Mouse (Mus musculus) induced T-regulatory cell, adult 2 months (primary cell): ENCODE data around the gene Arl1.
"Not testable (repeated sequence)": the region's sequence is repeated elsewhere in the genome, so short reads cannot be mapped to it uniquely, and the experiment has no call there.

Experiments
- DNase-seq: peaks from one replicate; pipeline ENCODE4 v3.0.0-alpha.2; 2012; ENCODE audit warnings: low read depth

The Arl1 gene

DNA sequence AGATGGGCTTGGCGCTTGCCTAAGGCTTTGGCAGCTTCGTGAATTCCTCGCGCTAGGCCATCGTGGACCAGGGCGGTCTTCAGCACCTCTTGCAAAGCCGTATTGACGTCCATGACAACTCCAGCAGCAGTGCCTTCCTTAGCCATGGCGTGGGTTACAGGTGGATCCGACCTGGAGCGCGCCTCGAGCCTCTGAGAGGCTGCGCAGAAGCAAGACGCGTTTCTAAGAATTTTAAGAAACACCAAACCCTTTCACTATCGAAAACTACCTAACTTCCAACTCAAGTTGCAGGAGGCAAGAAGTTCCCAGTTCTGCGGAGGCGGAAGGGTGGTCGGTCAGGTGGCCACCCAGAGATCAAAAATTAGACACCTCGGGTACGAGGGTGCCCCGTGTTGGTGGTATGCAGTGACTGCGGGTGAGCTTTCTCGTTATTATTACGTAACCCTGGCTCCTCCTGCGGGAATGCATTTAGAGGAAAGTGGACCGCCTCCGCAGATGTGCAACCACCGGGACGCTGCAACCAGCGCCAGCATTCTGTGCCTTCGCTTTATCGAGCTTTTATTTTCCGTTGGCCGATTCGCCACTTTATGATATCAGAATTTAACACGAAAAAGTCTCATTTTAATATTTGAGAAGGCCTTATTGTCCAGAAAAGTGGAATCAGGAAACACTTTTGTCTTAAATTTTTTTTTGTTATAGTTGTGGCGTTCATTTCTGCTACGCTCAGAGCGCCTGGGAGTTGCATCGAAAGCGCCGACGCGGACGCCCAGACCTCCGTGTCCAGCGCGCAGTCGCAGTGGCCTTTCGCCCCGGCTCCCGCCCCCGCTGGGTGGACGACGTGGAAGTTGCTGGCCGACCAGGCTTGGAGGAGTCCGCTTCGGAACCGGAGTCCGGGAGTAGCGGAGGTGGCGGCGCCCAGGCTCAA lies at the start of gene Arl1:
Arl1 (plus strand) TSS at position 288 of the 925 bp plus-strand sequence.
- DNase-seq, result peak; percentile 90

DNA sequence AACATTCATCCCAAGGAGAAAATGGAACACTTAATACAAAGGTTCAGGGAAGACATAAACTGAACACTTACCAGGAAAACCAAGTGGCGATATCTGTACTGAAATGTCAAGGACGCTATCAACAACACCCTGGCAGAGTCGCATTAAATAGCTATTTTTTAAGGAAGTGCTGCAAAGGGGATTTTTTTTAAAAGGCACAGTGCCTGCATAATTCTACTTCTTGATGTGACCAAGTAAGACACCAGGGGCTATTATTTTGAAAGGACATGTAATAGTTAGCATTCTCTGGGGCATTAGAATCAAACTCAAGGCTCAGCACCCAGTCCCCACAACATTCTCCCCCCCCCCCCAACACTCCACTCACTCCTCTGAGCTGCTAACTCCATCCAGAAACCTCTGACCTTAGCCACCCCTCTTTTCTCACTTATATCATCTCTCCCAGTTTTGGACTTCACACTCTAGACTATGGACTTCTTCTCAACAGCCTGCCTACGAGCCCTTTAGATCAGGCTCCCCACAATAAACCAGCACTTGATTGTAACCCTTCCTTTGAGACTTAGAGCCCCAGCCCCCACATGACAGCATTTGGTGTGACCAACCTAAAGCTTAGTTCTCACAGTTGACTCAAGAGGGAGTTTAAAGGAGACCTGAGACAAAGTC lies 47.6 kb upstream of the Arl1 start:
- no peak for DNase-seq

DNA sequence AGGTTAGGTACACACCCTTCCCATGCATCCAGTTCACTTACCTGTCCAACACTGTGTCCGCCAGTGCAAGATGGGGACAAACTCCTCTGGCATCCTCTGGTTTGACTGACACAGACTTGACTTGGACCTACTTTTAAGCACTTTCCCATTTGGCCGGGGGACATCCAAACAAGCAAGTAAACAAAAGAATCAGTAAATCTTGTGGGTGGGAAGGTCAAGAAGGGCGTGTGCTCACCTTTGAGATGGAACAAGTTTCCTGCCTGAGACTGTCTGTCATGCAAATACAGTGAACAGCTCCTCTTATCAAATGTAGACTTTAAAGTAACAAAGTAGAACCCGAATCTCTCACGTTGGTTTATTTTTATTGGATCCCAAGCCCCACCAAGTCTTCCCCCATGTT lies 45.7 kb upstream of the Arl1 start, which contains the start of gene Spic:
Spic (minus strand) TSS at position 91 of the 400 bp plus-strand sequence.
- DNase-seq, result no peak

DNA sequence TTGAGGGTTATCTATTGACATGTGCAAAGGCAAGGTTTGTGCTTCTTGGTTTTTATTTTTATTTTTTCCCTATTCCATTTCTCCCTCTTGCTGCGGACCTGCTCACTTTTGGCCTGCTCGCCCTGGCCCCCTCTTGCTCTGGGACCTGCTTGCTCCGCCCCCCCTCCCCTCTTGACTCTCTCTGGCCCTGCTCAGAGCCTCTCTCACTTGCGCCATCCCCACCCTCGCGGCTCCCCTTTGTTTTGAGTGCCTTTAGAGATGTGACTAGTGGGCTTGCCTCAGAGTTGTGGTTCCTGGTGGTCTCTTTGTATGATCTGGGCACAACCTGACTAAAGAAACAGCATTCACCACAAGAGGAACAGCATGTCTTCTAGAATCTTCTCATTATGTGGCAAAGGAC lies 29.7 kb upstream of the Arl1 start:
- no peak for DNase-seq

DNA sequence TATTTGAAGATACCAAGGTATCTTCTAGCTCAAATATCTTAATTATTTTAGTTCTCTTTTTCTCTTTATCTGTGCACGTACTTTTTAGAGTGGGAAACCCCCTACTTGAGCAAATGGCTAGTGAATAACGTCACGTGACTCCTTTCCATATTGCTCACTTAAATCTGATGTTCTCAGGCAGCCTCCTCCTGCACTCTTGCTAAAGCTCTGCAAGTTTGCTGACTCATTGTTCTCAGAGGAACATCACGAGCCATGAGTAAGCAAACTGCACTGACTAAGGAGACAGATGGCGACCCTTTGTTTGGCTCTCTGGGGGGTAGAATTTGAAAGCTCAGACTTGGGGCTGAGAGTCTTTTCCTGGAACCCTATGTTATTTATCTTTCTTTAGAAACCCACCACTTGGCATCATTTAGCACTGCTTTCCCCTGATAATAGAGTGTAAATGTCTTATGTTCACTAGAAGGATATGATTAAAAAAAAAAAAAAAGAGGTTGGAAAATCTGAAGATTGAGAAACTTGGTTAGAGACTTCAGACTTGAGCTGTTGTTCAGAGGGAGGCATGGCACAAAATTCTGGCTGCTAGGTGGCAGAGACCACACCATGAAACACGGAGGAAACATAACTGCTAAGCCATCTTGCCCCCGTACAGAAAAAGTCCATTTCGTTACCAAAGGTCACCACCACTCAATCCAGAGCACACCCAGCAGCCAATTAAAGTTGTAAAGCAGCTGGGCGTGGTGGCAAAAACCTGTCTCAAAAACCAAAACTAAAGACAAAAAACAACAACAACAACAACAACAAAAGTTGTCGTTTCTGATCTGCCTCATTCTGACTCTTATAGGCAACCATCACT lies 21.8 kb upstream of the Arl1 start:
- peak; percentile 51 for DNase-seq

DNA sequence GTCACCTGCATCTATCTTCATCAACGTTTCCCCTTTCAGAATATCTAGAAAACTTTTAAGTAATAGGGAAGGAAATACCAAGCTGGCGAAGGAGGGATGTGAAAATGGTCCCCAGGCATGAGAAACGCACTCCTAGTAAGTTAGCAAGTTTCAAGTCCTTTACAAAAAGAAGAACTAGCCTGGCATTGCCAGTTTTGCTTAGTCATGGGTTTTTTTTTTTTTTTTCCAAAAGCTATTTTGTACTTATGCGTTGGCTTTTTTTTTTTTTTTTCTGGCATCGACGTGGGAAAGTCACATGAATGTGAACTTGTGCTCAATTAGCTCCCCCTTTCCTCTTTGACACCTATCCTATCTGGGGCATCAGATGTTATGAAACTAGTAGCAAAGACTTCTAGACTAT lies 18.3 kb upstream of the Arl1 start:
- no peak for DNase-seq

DNA sequence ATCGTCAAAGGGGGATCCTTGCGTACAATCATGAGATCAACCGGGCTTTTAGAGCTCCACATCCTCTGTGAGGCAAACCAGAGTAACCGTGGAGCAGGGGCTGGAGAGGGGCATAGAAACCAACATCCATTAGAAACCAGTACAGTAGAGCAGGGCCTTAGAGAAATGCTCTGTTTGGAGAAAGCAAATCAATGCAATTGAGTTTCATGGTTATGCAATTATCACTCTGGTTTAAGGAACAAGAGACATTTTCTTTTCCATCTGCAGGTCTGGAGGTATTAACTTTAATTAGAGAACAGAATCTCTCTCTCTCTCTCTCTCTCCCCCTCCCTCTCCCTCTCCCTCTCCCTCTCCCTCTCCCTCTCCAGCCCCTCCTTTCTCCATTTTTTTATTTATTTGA lies 15.9 kb upstream of the Arl1 start:
- DNase-seq, result no peak

DNA sequence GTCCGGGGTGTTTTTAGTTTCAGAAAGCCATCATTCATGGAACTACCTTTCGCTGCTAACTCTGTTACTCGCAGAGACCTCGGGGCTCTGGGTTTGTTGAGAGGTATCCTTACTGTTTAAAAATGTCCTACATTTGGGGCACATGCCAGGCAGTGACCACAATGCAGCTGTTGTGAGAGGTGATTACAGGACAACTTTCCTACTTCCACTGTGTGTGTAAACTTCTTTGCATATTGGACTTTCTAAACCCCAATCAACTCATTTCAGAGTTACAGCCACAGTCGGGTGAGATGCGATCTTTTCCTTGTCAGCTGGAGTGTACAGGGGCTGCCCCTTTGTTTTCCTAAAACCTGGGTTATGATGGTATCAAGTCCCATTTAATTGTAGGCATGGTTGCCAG lies 15.0 kb upstream of the Arl1 start:
- DNase-seq, result no peak

DNA sequence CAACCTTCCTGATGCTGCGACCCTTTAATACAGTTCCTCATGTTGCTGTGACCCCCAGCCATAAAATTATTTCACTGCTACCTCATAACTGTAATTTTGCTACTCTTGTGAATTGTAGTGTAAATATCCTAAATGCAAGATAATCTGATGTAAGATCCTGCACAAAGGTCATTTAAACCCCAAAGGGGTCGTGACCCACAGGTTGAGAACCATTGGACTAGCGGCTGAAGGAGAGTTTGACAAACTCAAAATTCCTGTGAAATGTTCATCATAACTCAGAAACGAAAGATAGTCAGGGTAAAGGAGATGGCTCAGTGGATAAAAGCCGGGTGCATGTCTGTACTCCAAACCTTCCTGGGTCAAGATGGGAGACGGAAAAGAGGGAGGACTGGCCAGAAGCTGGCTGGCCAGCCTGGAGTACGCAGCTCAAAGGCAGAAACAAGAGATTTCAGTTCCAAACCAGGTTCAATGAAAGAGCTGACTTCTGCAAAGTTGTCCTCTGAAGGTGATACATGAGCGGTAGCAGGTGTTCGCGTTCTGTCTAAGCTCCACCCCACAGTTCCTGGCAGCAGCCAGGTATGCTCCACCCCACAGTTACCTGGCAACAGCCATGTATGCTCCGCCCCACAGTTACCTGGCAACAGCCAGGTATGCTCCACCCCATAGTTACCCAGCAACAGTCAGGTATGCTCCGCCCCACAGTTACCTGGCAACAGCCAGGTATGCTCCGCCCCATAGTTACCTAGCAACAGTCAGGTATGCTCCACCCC lies 13.5 kb upstream of the Arl1 start:
- no peak for DNase-seq

DNA sequence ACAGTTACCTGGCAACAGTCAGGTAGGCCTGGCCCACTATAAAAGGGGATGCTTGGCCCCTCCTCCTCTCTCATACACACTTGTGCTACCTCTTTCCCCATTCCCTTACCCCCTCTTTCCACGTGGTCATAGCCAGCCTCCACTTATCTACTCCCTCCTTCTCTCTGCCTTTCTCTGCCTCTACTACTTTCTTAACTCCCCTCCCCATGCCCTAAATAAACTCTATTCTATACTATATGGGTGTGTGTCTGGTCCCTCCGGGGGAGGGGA lies 13.0 kb upstream of the Arl1 start:
- no peak for DNase-seq

DNA sequence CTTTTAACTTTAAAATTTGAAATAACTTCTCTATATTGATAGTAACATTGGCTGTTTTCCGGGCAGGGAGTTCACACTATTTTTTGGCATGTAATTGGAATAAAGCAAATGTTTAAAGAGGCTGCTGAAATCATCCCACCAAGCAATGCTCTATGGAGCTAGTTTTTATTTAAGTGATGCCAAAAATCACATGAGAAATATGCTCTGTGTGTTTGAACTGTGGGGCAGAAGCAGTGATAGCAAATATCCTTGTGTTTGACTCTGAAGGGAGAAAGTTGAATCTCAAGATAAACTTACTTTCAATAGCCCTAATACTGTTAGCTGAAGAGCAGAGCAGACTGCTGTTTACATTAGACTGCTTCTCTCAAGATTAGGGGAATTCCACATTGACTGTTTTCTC lies 11.0 kb upstream of the Arl1 start:
- no peak for DNase-seq

DNA sequence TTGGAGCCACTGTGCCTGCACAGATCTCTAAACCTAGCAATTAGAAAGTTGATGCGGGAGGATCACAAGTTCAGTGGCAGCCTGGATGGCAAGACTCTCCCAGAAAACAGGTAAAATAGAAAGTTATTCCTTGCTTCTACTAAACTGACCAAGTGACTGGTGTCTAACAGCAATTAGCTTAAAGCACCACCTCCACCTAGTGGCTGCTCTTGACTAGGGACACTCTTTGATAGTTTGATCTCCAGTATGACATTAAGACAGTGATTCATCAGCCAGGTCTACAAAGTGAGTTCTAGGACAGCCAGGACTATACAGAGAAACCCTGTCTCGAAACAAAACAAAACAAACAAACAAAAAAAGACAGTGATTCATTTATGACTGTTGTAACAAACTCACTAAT lies 5.3 kb upstream of the Arl1 start:
- DNase-seq, result peak; percentile 44

DNA sequence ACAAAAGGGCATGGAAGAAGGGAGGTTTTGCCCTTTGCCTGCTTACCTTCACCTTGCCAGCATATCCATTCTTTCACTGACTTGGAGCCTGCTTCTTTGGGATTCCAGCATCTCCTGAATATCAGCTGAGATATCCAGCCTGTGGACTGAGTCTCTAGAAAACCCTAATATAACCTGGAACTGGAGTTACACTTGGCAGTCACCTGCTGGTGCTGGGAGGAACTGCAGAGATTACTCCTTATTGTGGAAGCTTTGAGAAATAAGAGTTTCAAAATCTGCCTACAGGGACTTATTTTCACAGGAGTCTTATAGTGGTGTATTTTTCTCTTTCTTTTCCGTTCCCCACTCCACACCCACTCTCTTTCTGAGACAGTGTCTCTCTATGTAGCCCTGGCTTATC lies 3.5 kb upstream of the Arl1 start:
- peak; percentile 68 for DNase-seq

DNA sequence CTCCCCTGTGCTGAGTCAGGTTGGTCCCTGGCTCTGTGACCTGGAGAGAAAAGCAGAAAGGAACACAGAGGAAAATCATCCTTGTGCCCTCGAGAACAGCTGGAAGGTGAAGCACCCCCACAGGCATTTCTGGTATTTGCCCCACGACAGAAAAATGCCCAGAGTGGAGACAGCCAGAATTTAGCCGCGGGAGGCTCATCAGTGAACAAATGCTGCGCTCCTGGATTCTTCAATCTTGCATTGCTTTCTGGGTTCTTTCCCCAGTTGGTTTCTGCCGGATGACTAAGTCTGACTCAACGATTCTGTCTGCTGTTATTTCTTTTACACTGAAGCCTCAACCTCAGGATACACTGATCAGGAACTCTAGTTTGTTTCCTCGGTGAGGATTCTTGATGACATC lies 2.5 kb upstream of the Arl1 start:
- no peak for DNase-seq

DNA sequence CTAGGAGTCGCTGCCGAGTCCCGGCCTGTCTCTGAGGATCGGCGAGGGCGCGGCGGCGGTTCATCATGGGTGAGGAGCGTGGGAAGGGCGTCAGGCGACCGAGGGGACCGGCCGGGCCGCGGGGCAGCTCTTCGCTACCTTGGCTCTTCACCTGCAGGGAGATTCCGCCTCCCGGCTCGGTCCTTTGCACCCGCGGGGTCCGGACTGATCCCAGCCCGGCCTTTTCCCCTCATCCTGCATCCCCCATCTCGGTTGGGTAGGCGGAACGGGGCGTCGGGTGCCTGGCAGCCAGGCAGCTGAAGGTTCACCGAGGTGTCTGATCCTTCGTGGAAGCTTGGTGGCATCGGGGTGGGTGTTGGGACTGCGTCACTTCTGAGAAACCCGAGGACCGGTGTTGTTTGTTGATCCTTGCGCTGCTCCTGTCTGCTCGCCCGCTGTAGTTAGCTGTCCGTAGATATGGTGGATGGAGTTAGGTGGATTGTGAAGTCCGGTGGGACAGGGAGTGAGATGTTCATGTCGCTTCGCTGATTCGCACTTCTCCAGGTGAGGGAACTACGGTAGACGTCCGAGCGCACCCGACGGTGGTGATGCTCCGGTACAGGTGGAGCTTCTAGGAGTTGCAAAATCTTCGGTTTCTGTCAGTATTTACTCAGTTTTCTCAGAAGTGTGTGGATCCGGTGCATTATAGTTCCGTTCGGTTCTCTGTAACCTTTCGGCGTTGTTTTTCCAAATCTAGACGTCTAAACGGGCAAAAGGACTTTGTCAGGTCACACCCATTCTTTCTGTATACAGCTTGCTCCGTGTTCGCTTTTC lies 1.0 kb downstream of the Arl1 start:
- DNase-seq, result peak; percentile 37

DNA sequence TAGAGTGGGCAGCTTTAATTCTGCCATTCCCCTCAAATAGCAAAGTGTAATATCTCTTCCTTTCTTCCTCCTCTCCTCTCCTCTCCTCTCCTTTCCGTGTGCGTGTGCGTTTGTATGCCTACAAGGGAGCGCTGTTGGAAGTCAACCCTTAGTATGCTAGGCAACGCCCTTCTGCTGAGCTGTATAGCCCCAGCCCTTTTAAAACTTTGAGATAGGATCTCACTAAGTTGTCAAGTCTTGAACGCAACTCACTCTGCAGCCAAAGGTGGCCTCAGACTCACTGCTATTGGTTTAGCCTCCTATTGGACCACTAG lies 1.6 kb downstream of the Arl1 start:
- peak; percentile 53 for DNase-seq

DNA sequence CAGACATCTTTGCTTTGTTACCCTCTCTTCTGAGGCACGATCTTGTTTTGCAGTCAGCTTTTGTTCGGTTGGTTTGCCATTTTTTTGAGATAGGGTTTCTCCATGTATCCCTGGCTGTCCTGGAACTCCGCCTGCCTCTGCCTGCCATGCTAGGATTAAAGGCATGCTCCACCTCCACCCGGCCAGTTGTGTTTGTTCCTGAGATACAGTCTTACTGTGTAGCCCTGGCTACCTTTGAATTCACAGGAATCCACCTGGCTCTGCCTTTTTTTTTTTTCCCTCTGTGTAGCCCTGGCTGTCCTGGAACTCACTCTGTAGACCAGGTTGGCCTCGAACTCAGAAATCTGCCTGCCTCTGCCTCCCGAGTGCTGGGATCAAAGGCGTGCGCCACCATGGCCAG lies 8.4 kb downstream of the Arl1 start:
- DNase-seq, result not testable (repeated sequence)

DNA sequence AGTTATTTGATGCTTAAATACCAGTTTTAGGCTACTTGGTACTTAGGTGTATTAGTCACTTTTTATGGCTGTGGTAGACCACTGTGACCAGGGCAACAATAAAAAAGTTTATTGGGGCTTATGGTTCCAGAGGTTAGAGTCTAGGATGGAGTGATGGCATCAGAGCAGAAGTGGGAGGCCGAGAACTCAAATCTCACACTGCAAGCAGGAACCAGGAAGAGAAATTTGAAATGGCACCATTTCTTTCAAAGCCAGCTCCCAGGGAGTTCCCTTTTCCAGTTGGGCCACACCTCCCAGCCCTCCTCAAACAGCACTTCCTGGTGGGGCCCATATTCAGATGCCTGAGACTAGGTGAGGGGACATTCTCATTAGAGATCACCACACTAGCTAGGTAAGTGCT lies 9.2 kb downstream of the Arl1 start:
- DNase-seq, result no peak

DNA sequence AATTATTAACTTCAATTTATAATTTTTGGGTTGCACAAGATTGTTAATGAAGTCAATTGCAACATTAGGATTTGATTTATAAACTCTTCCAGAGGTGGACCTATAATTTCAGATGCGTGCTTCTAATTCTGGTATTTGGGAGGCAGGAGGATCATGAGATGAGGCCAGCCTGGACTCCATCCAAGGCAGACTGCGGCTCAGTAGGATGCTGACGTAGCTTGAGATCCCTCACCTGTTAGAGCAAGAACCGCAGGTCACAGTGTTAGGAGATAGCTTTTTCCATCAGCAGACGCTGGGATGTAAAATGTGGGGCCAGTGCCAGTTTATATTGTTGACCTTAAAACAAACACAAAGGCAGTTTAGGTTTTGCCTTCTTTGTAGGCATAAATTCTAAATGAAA lies 10.1 kb downstream of the Arl1 start:
- DNase-seq, result no peak

DNA sequence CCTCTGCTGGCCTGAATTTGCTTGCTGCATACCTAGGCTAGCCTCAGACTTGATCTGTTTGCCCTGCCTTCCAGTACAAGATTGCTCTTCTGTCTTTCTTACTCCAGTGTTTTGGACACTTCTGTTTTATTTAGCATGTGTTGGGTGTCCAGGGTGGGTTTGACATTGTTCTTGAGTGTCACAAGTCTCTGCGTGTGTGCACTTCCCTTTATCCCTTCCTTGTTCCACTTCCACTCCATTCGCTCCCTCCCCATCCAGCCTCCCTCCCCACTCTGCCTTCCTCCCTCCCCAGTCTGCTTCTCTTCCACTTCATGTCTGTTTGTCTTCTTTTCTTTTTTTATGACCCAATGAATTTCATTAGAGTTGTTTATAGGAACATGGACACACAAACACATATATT lies 10.8 kb downstream of the Arl1 start:
- DNase-seq, result no peak

DNA sequence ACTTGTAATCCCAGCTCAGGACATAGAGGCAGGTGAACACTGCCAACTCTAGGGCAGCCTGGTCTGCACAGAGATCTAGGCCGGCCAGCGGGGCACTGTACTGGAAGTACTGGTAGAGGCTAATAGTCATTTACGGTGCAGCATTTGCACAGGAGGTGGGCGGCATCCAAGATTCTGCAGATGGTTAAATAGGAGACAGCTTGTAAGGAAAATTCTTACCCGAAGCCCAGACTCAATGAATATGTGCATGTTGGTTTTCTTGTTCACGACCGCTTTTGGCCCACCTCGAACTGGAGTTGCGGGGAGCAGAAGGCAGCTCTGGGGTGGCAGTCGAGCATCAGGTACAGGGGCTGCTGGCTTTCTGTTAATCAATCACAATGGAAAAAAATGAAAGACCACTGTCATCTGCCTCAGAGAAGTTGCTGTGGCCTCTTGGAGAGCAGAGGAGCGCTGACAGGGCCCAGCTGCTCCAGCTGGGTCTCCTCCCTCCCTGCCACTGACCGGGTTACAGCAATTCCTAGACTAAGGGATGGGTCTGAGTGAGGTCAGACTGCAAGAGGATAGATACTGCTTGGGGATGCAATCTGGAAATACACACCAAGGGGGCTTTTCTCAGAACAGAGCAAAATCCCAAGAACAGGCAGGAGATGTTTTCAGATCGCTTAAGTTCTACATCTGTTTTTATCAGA lies 31.0 kb downstream of the Arl1 start:
- DNase-seq, result no peak
